Mouse (Mus musculus): ENCODE measurements around the gene Pold1. TPM values are rescaled to one million over a fixed set of nuclear protein-coding genes. Genes with fewer than 3 reads are reported as not detected.

Gene Pold1
- polyA plus RNA-seq, 1 experiment from 2014 or later: 18.8 TPM

DNA sequence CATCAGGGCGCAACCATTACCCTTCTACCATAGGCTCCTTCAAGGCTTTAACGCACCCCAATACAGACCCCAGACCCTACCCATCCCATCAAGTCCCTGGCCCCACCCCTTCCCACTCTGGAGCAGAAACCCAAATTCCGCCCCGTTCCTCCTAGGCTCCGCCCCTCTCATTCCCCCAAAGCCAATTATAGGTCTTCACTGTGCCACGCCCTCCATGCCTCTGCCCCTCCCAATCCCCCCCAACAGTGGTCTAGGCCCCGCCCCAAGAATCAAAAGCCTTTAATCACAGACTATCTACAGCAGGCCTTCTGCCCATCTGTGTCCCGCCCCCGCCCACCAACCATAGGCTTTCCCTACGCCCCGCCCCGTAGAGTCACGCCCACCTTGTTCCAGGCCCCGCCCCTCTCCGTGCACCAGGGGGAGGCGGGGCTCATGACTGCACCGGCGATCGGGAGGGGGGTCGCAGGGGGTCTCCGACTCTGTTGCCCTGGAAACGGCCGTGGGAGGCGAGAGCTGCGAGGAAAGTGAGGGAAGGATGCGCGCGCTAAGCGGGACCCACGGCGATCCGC lies 4.6 kb upstream of the Pold1 start:
- Histone ChIP-seq H3K4me2 (peak overlapping the region; percentile 81), H3K27ac (replicated peaks) (peak overlapping the region; percentile 89), H3K36me3 (peaks cover 25% of the 10 kb centered on the region), H3K4me1 (peaks cover 17% of the 10 kb centered on the region), H3K4me3 (replicated peaks) (peak overlapping the region; percentile 83), H3K9ac (replicated peaks) (peak overlapping the region; percentile 48), H3K9me3 (replicated peaks) (no peaks in the 10 kb centered on the region), H3K27me3 (replicated peaks) (peaks cover 13% of the 10 kb centered on the region)
- ATAC-seq (ENCODE audit: low FRiP score): peak; percentile 84
- WGBS: 2% methylated on average over 32 of the region's 32 CpGs

DNA sequence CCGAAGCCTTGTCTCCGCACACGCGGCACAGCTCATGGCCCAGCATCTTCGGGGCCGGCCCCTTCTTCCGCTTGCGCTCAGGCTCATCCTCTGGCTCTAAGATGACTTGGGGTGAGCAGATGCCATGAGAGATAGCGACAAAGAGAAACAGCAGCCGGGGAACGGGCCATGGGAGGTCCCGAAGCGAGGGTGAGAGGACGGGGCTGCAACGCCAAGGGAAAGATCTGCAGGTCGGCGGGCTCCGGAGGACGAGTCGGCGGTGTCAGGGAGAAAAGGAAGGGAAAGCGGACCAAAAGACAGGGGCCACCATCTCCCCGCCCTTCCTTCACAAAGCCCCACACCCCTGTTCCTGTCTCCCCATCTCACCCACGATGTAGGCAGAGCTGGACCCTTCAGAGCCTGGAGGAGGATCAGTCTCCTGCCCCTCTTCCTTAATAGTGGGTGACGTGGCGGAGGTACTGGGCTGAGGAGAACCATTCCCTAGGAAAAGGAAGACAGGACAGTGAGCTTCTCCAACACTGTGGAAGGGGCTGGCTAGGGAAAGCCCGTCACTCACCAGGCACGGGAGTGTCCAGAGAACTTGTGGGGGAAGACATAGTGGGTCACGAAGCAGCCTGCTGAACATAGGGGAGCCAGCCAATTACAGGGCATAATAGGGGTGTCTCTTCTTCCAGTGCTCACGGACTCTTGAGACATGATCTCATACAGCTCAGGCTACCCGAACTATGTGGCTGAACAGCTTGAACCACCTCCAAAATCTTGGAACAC lies 3.7 kb upstream of the Pold1 start:
- Histone ChIP-seq H3K9me3 (replicated peaks) (no peaks in the 10 kb centered on the region), H3K9ac (replicated peaks) (no peak overlapping the region), H3K4me2 (peak overlapping the region; percentile 81), H3K4me3 (replicated peaks) (peak overlapping the region; percentile 83), H3K27ac (replicated peaks) (peak overlapping the region; percentile 89), H3K36me3 (peaks cover 25% of the 10 kb centered on the region), H3K4me1 (peaks cover 26% of the 10 kb centered on the region), H3K27me3 (replicated peaks) (peaks cover 13% of the 10 kb centered on the region)
- WGBS: 88% methylated on average over 31 of the region's 31 CpGs
- no peak for ATAC-seq (ENCODE audit: low FRiP score)

DNA sequence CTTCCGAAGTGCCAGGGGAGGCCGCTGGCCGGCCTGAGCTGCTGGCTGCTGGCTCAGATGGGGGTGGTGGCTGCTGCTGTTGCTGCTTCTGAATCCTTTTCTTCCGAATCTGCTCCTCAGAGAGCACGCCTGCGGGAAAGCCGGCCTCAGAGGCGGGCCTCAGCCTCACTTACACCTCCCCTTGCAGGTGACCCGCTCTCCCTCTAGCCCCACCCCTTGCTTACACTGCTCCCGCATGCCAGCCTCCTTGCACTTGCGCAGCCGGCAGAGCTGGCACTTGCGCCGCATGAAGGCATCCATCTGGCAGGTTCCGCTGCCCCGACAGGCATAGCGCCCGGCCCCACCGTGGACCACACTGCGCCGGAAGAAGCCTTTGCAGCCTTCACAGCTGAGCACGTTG lies 3.1 kb upstream of the Pold1 start:
- Histone ChIP-seq H3K4me1 (peaks cover 27% of the 10 kb centered on the region), H3K9me3 (replicated peaks) (no peaks in the 10 kb centered on the region), H3K9ac (replicated peaks) (no peak overlapping the region), H3K4me3 (replicated peaks) (no peak overlapping the region), H3K27me3 (replicated peaks) (peaks cover 8% of the 10 kb centered on the region), H3K4me2 (no peak overlapping the region), H3K27ac (replicated peaks) (no peak overlapping the region), H3K36me3 (peaks cover 25% of the 10 kb centered on the region)
- no peak for ATAC-seq (ENCODE audit: low FRiP score)
- WGBS: 82% methylated on average over 22 of the region's 22 CpGs

DNA sequence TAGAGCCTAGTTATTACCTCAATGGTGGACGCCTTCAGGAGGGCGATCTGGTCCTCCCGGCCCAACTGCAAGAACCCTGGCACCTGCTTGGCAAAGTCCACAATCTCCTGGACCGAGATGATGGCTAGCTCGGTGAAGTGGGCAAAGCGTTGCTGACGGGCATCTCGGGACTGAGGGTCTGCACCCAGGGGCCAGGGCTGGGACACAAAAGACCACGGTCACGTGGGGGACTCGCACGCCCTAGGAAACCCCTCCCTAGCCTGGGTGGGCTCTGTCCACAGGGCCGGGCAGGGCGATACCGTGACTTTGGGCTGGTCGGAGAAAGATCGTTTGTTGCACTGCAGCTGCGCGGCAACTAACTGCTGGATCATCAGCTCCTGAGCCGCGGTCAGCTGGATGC lies 2.7 kb upstream of the Pold1 start:
- H3K9me3 ChIP-seq (replicated peaks): no peaks in the 10 kb centered on the region
- 94% methylated on average over 21 of the region's 21 CpGs for WGBS
- ATAC-seq (ENCODE audit: low FRiP score): no peak
- no peak overlapping the region for H3K4me3 ChIP-seq (replicated peaks)
- peaks cover 7% of the 10 kb centered on the region for H3K27me3 ChIP-seq (replicated peaks)
- no peak overlapping the region for H3K27ac ChIP-seq (replicated peaks)
- no peak overlapping the region for H3K4me2 ChIP-seq
- peaks cover 25% of the 10 kb centered on the region for H3K36me3 ChIP-seq
- no peak overlapping the region; the same call in 1 of the 2 replicates for H3K9ac ChIP-seq (replicated peaks)
- H3K4me1 ChIP-seq: peaks cover 27% of the 10 kb centered on the region

DNA sequence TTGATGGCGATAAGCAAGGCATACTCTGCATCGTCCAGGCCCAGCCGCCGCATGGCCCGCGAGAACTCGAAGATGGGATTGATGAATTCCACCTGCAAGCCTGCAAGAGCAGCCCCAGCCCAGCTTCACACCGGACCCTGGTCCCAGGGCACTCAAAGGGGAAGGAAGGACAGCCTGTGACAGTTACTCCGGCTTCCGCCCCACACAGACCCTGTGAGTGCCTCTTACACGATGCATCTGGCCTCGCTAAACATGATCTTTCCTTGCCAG lies 1.7 kb upstream of the Pold1 start:
- Histone ChIP-seq H3K4me2 (no peak overlapping the region), H3K9me3 (replicated peaks) (no peaks in the 10 kb centered on the region), H3K27ac (replicated peaks) (no peak overlapping the region), H3K4me1 (peaks cover 27% of the 10 kb centered on the region), H3K36me3 (peaks cover 25% of the 10 kb centered on the region), H3K27me3 (replicated peaks) (peaks cover under 1% of the 10 kb centered on the region), H3K4me3 (replicated peaks) (no peak overlapping the region), H3K9ac (replicated peaks) (no peak overlapping the region)
- 100% methylated on average over 12 of the region's 12 CpGs for WGBS
- no peak for ATAC-seq (ENCODE audit: low FRiP score)

DNA sequence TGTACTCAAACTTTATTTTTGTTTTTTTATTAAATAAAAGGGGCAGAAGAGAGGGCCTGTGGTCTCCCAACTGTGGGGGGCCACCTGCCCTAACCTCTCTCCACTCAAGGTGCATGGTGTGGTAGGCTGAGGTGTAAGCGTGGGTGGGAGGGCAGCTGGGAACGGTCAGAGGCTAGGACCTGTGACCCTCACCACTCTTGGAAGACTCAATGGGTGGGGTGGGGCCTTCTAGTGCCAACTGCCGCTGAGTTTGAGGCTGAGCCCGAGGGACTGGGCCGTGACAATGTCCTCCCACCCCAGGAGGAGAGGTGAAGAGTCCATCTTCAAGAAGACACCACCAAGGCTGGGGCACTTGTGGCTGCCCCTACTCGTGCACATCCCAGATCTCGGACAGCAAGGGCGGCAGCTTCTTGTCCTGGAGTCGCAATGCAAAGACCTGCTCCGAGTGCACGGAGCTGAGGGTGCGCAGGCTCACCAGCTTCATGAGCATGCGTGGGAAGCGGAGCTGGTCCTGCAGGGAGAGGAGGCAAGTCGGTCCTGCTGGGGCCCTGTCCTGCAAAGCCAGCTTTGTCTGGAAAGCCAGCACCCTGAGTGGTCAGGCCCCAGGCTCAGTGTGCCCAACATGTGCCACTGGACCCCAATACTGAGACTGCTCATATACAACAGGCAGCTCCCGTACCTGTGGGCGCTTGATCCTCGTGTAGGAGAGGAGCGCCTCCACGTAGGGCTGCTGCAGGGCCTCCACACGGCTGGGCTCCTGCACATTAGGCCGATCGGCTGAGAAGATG lies 1.2 kb upstream of the Pold1 start:
- WGBS: 97% methylated on average over 23 of the region's 23 CpGs
- no peak overlapping the region for H3K9ac ChIP-seq (replicated peaks)
- ATAC-seq (ENCODE audit: low FRiP score): no peak

DNA sequence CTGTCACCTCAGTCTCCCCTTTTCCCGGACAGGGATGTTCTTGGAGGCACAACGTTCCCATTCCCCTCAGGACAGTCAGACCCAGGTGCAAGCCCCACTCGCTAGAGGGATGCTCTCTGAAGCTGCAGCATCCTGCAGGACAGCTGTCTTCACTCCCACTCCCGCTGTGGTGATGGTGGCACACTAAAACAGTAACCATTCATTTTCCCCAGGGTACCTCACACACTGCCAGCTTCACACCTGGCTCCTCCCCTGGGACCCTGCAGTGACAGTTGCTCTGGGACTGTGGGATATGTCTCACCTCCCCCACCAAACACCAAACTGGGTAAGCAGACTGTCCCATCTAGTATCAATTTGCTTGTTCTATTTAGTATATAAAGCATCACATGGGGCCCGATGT lies 924 bp downstream of the Pold1 start:
- 20% methylated on average over 5 of the region's 5 CpGs for WGBS
- Histone ChIP-seq H3K4me2 (peak overlapping the region; percentile 94), H3K27me3 (replicated peaks) (no peaks in the 10 kb centered on the region), H3K36me3 (peaks cover 25% of the 10 kb centered on the region), H3K27ac (replicated peaks) (no peak overlapping the region), H3K9me3 (replicated peaks) (no peaks in the 10 kb centered on the region), H3K4me1 (peaks cover 16% of the 10 kb centered on the region), H3K4me3 (replicated peaks) (peak overlapping the region; percentile 57), H3K9ac (replicated peaks) (peak overlapping the region; percentile 48)
- no peak for ATAC-seq (ENCODE audit: low FRiP score)

More for the DNA sequence above, 1.2 kb upstream of the Pold1 start:
- peaks cover 27% of the 10 kb centered on the region for H3K4me1 ChIP-seq
- H3K4me3 ChIP-seq (replicated peaks): no peak overlapping the region
- H3K9me3 ChIP-seq (replicated peaks): no peaks in the 10 kb centered on the region
- H3K27ac ChIP-seq (replicated peaks): no peak overlapping the region
- H3K4me2 ChIP-seq: no peak overlapping the region
- no peaks in the 10 kb centered on the region for H3K27me3 ChIP-seq (replicated peaks)
- H3K36me3 ChIP-seq: peaks cover 25% of the 10 kb centered on the region

DNA sequence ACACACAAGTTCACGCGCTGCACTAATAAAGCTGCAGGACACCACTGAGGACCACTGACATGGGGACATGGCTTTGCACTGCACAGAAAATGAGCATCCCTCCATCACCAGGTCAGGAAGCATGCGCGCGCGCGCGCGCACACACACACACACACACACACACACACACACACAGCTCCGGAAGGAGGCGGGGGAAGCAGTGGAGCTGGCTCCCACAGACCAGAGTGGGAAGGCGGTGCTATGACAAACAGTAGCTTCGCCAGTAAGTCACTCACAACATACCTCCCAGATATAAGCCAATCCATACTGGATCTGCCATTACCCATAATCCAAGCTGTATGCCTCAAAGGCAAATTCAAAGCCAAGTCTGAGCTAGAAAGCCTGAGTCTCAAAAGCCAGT lies 1.6 kb downstream of the Pold1 start:
- Histone ChIP-seq H3K4me1 (peaks cover 11% of the 10 kb centered on the region), H3K9ac (replicated peaks) (no peak overlapping the region), H3K27ac (replicated peaks) (no peak overlapping the region), H3K9me3 (replicated peaks) (no peaks in the 10 kb centered on the region), H3K4me2 (peak overlapping the region; percentile 94; the same call in 1 of the 2 replicates), H3K4me3 (replicated peaks) (no peak overlapping the region), H3K27me3 (replicated peaks) (no peaks in the 10 kb centered on the region), H3K36me3 (peaks cover 27% of the 10 kb centered on the region)
- 96% methylated on average over 13 of the region's 13 CpGs for WGBS
- ATAC-seq (ENCODE audit: low FRiP score): no peak

DNA sequence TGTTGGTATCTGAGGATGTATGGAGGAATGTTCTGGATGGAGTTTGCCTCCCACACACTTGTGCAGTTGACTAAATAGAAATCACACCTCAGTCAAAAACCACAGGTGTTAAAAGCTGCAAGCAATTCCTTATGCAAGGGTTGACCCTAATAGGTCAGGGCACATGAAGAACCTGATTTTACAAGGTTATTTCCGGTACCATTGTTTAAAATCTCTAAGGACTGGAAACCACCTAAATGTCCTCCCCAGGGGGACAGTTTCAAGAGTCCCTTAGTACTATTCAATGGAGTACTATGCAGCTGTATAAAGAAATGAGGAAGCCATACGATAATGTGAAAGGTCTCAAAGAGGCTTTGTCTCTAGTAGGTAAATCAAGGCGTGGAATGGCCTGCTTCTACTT lies 2.4 kb downstream of the Pold1 start:
- Histone ChIP-seq H3K4me2 (no peak overlapping the region), H3K36me3 (peaks cover 23% of the 10 kb centered on the region), H3K9ac (replicated peaks) (no peak overlapping the region), H3K4me3 (replicated peaks) (no peak overlapping the region), H3K9me3 (replicated peaks) (no peaks in the 10 kb centered on the region), H3K27me3 (replicated peaks) (no peaks in the 10 kb centered on the region), H3K4me1 (peaks cover 11% of the 10 kb centered on the region), H3K27ac (replicated peaks) (no peak overlapping the region)
- 97% methylated on average over 3 of the region's 3 CpGs for WGBS
- ATAC-seq (ENCODE audit: low FRiP score): no peak

DNA sequence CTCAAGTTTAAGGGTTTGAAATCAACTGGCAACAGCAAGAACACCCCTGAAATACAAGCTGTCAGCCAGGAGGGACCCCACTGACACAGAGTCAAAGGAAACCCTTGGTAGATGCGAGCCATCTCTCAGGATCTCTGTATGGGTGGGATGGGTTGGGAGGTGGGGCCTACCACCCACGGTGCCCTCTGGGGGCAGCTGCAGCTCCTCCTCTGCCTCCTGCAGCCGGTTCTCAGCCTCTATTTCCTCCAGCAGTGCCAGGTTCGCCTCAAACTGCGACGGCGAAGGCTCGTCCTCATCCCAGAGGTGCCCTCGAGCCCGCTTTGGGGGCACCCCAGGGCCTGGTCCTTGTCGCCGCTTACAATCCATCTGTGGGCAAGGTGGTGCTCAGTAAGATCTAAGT lies 5.6 kb downstream of the Pold1 start:
- ATAC-seq (ENCODE audit: low FRiP score): no peak

DNA sequence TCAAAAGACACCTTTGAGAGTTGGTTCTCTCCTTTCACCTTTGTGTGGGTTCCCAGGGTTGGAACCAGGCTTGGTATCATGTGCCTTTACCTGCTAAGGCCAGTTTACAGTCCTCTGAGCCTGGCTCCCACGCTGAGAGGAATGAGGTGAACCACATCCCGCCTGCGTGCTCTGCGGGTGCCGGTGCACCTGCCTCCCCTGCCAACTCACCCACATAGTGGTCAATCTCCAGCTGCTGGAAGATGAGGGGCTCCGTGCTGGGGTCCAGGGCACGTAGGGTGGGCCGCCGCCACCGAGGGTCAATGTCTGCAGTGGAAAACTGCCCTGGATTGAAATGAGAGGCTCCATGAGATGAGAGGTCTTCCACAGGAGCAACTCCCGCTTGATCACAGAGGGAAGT lies 6.1 kb downstream of the Pold1 start:
- Histone ChIP-seq H3K4me2 (no peak overlapping the region), H3K9me3 (replicated peaks) (no peaks in the 10 kb centered on the region), H3K36me3 (peaks cover 14% of the 10 kb centered on the region; the same call in 1 of the 2 replicates), H3K4me3 (replicated peaks) (no peak overlapping the region), H3K9ac (replicated peaks) (no peak overlapping the region), H3K27ac (replicated peaks) (no peak overlapping the region), H3K27me3 (replicated peaks) (no peaks in the 10 kb centered on the region), H3K4me1 (peaks cover 3% of the 10 kb centered on the region)
- WGBS: 92% methylated on average over 11 of the region's 11 CpGs
- ATAC-seq (ENCODE audit: low FRiP score): no peak

More for the DNA sequence above, 5.6 kb downstream of the Pold1 start:
- Histone ChIP-seq H3K4me3 (replicated peaks) (no peak overlapping the region), H3K27ac (replicated peaks) (no peak overlapping the region), H3K9me3 (replicated peaks) (no peaks in the 10 kb centered on the region), H3K4me1 (peaks cover 8% of the 10 kb centered on the region), H3K9ac (replicated peaks) (no peak overlapping the region), H3K27me3 (replicated peaks) (no peaks in the 10 kb centered on the region), H3K4me2 (no peak overlapping the region), H3K36me3 (peaks cover 10% of the 10 kb centered on the region; the same call in 1 of the 2 replicates)
- WGBS: 78% methylated on average over 12 of the region's 12 CpGs

All from neural tube, embryonic 15.5 days (tissue).